Comparison of ENCODE assay signal across 12 mouse cellular contexts in genomic region chr5:150346378-150346777, GRCm38 (mm10).
A peak's percentile ranks its signal among the peaks of the same experiment; 100 is the strongest.
DNase-seq lines count a peak whose midpoint lies in the region; ATAC-seq and TF ChIP-seq lines count a peak whose summit lies in the region.
"Had no signal": no experiment of that assay in that cellular context is flagged by ENCODE, and none has a peak within 500 bp of the region (broad histone marks: within the 10 kb centered on the region; RNA-seq: fewer than 3 reads in every experiment).

No protein-coding gene starts in this region.

- no peak overlapping the region for H3K27ac ChIP-seq in forebrain, postnatal 0 days (ENCODE audit: low read depth, low read length)
- no peak overlapping the region for H3K27ac ChIP-seq in forebrain, embryonic 11.5 days (ENCODE audit: low read depth, low read length)
- H3K27ac ChIP-seq in left cerebral cortex, adult 2 months = peak overlapping the region; percentile 78; the same call in 1 of the 2 replicates
- peak overlapping the region; percentile 82 for H3K27ac ChIP-seq in brown adipose tissue, adult 24 weeks (replicated peaks; ENCODE audit: low read depth, low read length)
- peak overlapping the region; percentile 80 for H3K27ac ChIP-seq in heart, postnatal 0 days (ENCODE audit: low read depth)
- H3K27ac ChIP-seq: forebrain, embryonic 12.5 days; liver, embryonic 12.5 days; neural tube, embryonic 12.5 days had no signal

- no peak for TF ChIP-seq CTCF in forebrain, postnatal 0 days (IDR thresholded peaks at IDR 0.05; ENCODE audit: low read depth)
- TF ChIP-seq CTCF in left cerebral cortex, adult 2 months (IDR thresholded peaks at IDR 0.05) = no peak
- TF ChIP-seq CTCF in heart, postnatal 0 days (IDR thresholded peaks at IDR 0.05; ENCODE audit: low read depth) = no peak

- no peaks in the 10 kb centered on the region for H3K9me3 ChIP-seq in forebrain, postnatal 0 days (ENCODE audit: low read length)
- no peaks in the 10 kb centered on the region for H3K9me3 ChIP-seq in forebrain, embryonic 11.5 days (ENCODE audit: control insufficient read depth, low read length)
- H3K9me3 ChIP-seq in heart, postnatal 0 days (replicated peaks; ENCODE audit: control insufficient read depth, low read length) = no peaks in the 10 kb centered on the region
- H3K9me3 ChIP-seq: forebrain, embryonic 12.5 days had no signal

- H3K36me3 ChIP-seq in forebrain, postnatal 0 days (ENCODE audit: insufficient read depth) = peaks cover 37% of the 10 kb centered on the region
- H3K36me3 ChIP-seq in forebrain, embryonic 11.5 days (ENCODE audit: control insufficient read depth, insufficient read depth, low read length) = no peaks in the 10 kb centered on the region
- peaks cover 40% of the 10 kb centered on the region for H3K36me3 ChIP-seq in heart, postnatal 0 days (replicated peaks; ENCODE audit: control insufficient read depth, insufficient read depth, low read length)
- H3K36me3 ChIP-seq: liver, embryonic 12.5 days had no signal

- DNase-seq in forebrain, postnatal 0 days = no peak
- no peak for DNase-seq in forebrain, embryonic 11.5 days (ENCODE audit: low spot score)
- DNase-seq in left cerebral cortex, adult 2 months (ENCODE audit: extremely low spot score in 1 of 2, low spot score in 2 of 2) = no peak
- no peak for DNase-seq in left cerebral cortex, postnatal 36 days (ENCODE audit: low spot score in 2 of 2)
- DNase-seq in heart, postnatal 0 days (ENCODE audit: low spot score) = peak; percentile 44
- no peak for DNase-seq in yolk sac, embryonic 10.5 days (ENCODE audit: low spot score)
- DNase-seq in kidney, postnatal 14 days = no peak

- intact Hi-C loops in left cerebral cortex, adult 2 months (cut with DNase I) = loop anchor here (5.0 kb wide), 1 partner anchor 84 kb away; no protein-coding TSS in a partner anchor
- intact Hi-C loops in left cerebral cortex, postnatal 36 days (cut with DNase I) = loop anchor here (5.0 kb wide), 1 partner anchor 179 kb away; no protein-coding TSS in a partner anchor

- H3K4me3 ChIP-seq in forebrain, postnatal 0 days (ENCODE audit: low read depth, low read length) = no peak overlapping the region
- H3K4me3 ChIP-seq in forebrain, embryonic 11.5 days (ENCODE audit: low read depth, low read length) = no peak overlapping the region
- no peak overlapping the region for H3K4me3 ChIP-seq in left cerebral cortex, adult 2 months
- H3K4me3 ChIP-seq in brown adipose tissue, adult 24 weeks (ENCODE audit: insufficient read depth, low read depth, low read length) = no peak overlapping the region
- no peak overlapping the region for H3K4me3 ChIP-seq in heart, postnatal 0 days (ENCODE audit: low read depth, low read length)
- H3K4me3 ChIP-seq: forebrain, embryonic 12.5 days; liver, embryonic 12.5 days; neural tube, embryonic 12.5 days had no signal

- H3K9ac ChIP-seq in forebrain, postnatal 0 days = no peak overlapping the region
- no peak overlapping the region for H3K9ac ChIP-seq in forebrain, embryonic 11.5 days (ENCODE audit: low read length)
- no peak overlapping the region for H3K9ac ChIP-seq in heart, postnatal 0 days (replicated peaks; ENCODE audit: low read depth, low read length)
- H3K9ac ChIP-seq: forebrain, embryonic 12.5 days; liver, embryonic 12.5 days; neural tube, embryonic 12.5 days had no signal

- H3K4me1 ChIP-seq in forebrain, postnatal 0 days (ENCODE audit: insufficient read depth) = no peaks in the 10 kb centered on the region
- H3K4me1 ChIP-seq in forebrain, embryonic 11.5 days (replicated peaks; ENCODE audit: control insufficient read depth, insufficient read depth, low read length) = no peaks in the 10 kb centered on the region
- 0 out of 2 replicates have a peak, but pooled peaks cover 3% of the 10 kb centered on the region for H3K4me1 ChIP-seq in brown adipose tissue, adult 24 weeks (ENCODE audit: control insufficient read depth, insufficient read depth, insufficient read length, low read length)
- H3K4me1 ChIP-seq in heart, postnatal 0 days (ENCODE audit: control insufficient read depth, insufficient read depth) = no peaks in the 10 kb centered on the region
- H3K4me1 ChIP-seq: forebrain, embryonic 12.5 days; liver, embryonic 12.5 days; neural tube, embryonic 12.5 days had no signal

- H3K27me3 ChIP-seq in forebrain, postnatal 0 days (ENCODE audit: insufficient read depth, low read length) = no peaks in the 10 kb centered on the region
- no peaks in the 10 kb centered on the region for H3K27me3 ChIP-seq in forebrain, embryonic 11.5 days (ENCODE audit: control insufficient read depth, insufficient read depth, low read length)
- no peaks in the 10 kb centered on the region for H3K27me3 ChIP-seq in heart, postnatal 0 days (ENCODE audit: control insufficient read depth, insufficient read depth, low read length)
- H3K27me3 ChIP-seq: forebrain, embryonic 12.5 days; liver, embryonic 12.5 days; neural tube, embryonic 12.5 days had no signal

- 65% methylated on average over 4 of the region's 4 CpGs for WGBS in forebrain, postnatal 0 days
- 83% methylated on average over 4 of the region's 4 CpGs for WGBS in forebrain, embryonic 11.5 days
- 20% methylated on average over 4 of the region's 4 CpGs for WGBS in heart, postnatal 0 days

- peak; percentile 47 for ATAC-seq in forebrain, postnatal 0 days
- ATAC-seq in forebrain, embryonic 11.5 days (replicated peaks; ENCODE audit: low FRiP score) = no peak
- ATAC-seq in heart, postnatal 0 days (ENCODE audit: insufficient read depth, low read depth) = peak; percentile 86
- ATAC-seq: intestine, embryonic 16.5 days; liver, embryonic 12.5 days had no signal

- no peak overlapping the region for H3K4me2 ChIP-seq in forebrain, postnatal 0 days (ENCODE audit: low read depth)
- no peak overlapping the region for H3K4me2 ChIP-seq in forebrain, embryonic 11.5 days (ENCODE audit: low read depth, low read length, severe bottlenecking)
- no peak overlapping the region for H3K4me2 ChIP-seq in heart, postnatal 0 days (ENCODE audit: low read depth, low read length)
- H3K4me2 ChIP-seq: forebrain, embryonic 12.5 days; liver, embryonic 12.5 days; neural tube, embryonic 12.5 days had no signal

- no peak for TF ChIP-seq EP300 in heart, postnatal 0 days (IDR thresholded peaks at IDR 0.05; ENCODE audit: low read depth)

Comparison
In these comparisons a context has a peak if more than half of its experiments do, and no peak if none do; other contexts are left out.
1. H3K27ac ChIP-seq: peak in left cerebral cortex, adult 2 months (single experiment), brown adipose tissue, adult 24 weeks (single experiment) and heart, postnatal 0 days (single experiment); none in forebrain, postnatal 0 days (single experiment) and forebrain, embryonic 11.5 days (single experiment).